Mouse (Mus musculus) urinary bladder, postnatal 25 days (tissue): ENCODE data around the gene Ntpcr.
A peak's percentile ranks its signal among the peaks of the same experiment; 100 is the strongest.

Experiments used
- DNase-seq: peaks from one replicate; pipeline ENCODE4 v3.0.0; 2022; ENCODE audit warnings: low spot score

Ntpcr gene

GRCm38 (mm10) chr8:125775031-125775430, 45.3 kb downstream of the Ntpcr start:
- no peak for DNase-seq

GRCm38 (mm10) chr8:125776314-125776713, 46.6 kb downstream of the Ntpcr start:
- no peak for DNase-seq

GRCm38 (mm10) chr8:125776800-125777199, 47.0 kb downstream of the Ntpcr start:
- DNase-seq: peak; percentile 32

GRCm38 (mm10) chr8:125777478-125778164, 47.9 kb downstream of the Ntpcr start:
- DNase-seq: peak; percentile 21

GRCm38 (mm10) chr8:125778919-125779318, 49.2 kb downstream of the Ntpcr start:
- no peak for DNase-seq

- no peak for DNase-seq
These were observed 49.9 kb downstream of the Ntpcr start for GRCm38 (mm10) chr8:125779656-125780055.

- DNase-seq: no peak
These were observed 52.4 kb downstream of the Ntpcr start for GRCm38 (mm10) chr8:125782161-125782560.

- no peak for DNase-seq
These were observed 57.1 kb downstream of the Ntpcr start for GRCm38 (mm10) chr8:125786886-125787285.

GRCm38 (mm10) chr8:125792816-125793455, 63.2 kb downstream of the Ntpcr start:
- DNase-seq: no peak

- no peak for DNase-seq
These were observed 65.6 kb downstream of the Ntpcr start for GRCm38 (mm10) chr8:125795341-125795740.

- DNase-seq: no peak
These were observed 67.2 kb downstream of the Ntpcr start for GRCm38 (mm10) chr8:125796970-125797369.
